Mouse (Mus musculus) embryo, embryonic 10 days (tissue): ENCODE data around the gene 1700025B11Rik.
A peak's percentile ranks its signal among the peaks of the same experiment; 100 is the strongest.
"Not testable (repeated sequence)": the region's sequence is repeated elsewhere in the genome, so short reads cannot be mapped to it uniquely, and the experiment has no call there.

ENCODE experiments used
- DNase-seq: peaks from one replicate; pipeline ENCODE4 v3.0.0-alpha.2; 2015; ENCODE audit warnings: low spot score

1700025B11Rik gene

GRCm38 (mm10) chr15:77561792-77562191 is at the start of gene 1700025B11Rik:
Gene 1700025B11Rik, minus strand, starts transcription at chr15:77561892.
- DNase-seq = no peak

GRCm38 (mm10) chr15:77606069-77606468 is 44.4 kb upstream of the 1700025B11Rik start:
- no peak for DNase-seq

GRCm38 (mm10) chr15:77598958-77599357 is 37.3 kb upstream of the 1700025B11Rik start, which contains the start of gene Gm36245:
Gene Gm36245, plus strand, starts transcription at chr15:77599258.
- no peak for DNase-seq

GRCm38 (mm10) chr15:77598429-77598828 is 36.7 kb upstream of the 1700025B11Rik start:
- DNase-seq = no peak

GRCm38 (mm10) chr15:77595961-77596360 is 34.3 kb upstream of the 1700025B11Rik start, which contains the start of gene Apol10b:
Gene Apol10b, minus strand, starts transcription at chr15:77596125.
- no peak for DNase-seq

- DNase-seq = no peak
Measured at GRCm38 (mm10) chr15:77593557-77593956, 31.9 kb upstream of the 1700025B11Rik start.

- DNase-seq = no peak
Measured at GRCm38 (mm10) chr15:77590881-77591280, 29.2 kb upstream of the 1700025B11Rik start.

GRCm38 (mm10) chr15:77588981-77589380 is 27.3 kb upstream of the 1700025B11Rik start:
- no peak for DNase-seq

GRCm38 (mm10) chr15:77587026-77587425 is 25.3 kb upstream of the 1700025B11Rik start:
- DNase-seq = no peak

- DNase-seq = no peak
Measured at GRCm38 (mm10) chr15:77581681-77582080, 20.0 kb upstream of the 1700025B11Rik start.

GRCm38 (mm10) chr15:77579311-77579710 is 17.6 kb upstream of the 1700025B11Rik start:
- DNase-seq = no peak

GRCm38 (mm10) chr15:77578801-77579200 is 17.1 kb upstream of the 1700025B11Rik start:
- DNase-seq = no peak

GRCm38 (mm10) chr15:77563219-77563618 is 1.5 kb upstream of the 1700025B11Rik start:
- no peak for DNase-seq

- not testable (repeated sequence) for DNase-seq
Measured at GRCm38 (mm10) chr15:77539221-77539620, 22.5 kb downstream of the 1700025B11Rik start.

- no peak for DNase-seq
Measured at GRCm38 (mm10) chr15:77533216-77533615, 28.5 kb downstream of the 1700025B11Rik start, which contains the start of gene Apol7c. Gene Apol7c, minus strand, starts transcription at chr15:77533316.

GRCm38 (mm10) chr15:77523186-77523843 is 38.4 kb downstream of the 1700025B11Rik start:
- DNase-seq = peak; percentile 70

GRCm38 (mm10) chr15:77520596-77520995 is 41.1 kb downstream of the 1700025B11Rik start:
- not testable (repeated sequence) for DNase-seq
